Comparison of ENCODE assay signal across 8 mouse cellular contexts in genomic region chr3:35937345-35937744, GRCm38 (mm10). TPM values are rescaled to one million over a fixed set of nuclear protein-coding genes. Genes with fewer than 3 reads are reported as not detected.
DNase-seq lines count a peak whose midpoint lies in the region; ATAC-seq and TF ChIP-seq lines count a peak whose summit lies in the region.

TSS of gene Dcun1d1 (minus strand) at chr3:35937445.

- H3K27ac ChIP-seq in cerebellum, adult 2 months (ENCODE audit: insufficient read depth, low read length): no peak within 1 kb of the TSS

- no peaks in the 10 kb centered on the region; the same call in 1 of the 2 replicates for H3K4me1 ChIP-seq in cerebellum, adult 2 months (ENCODE audit: control insufficient read depth, insufficient read depth, low read length)

- no peak for TF ChIP-seq CTCF in cerebellum, adult 2 months (IDR thresholded peaks at IDR 0.05; ENCODE audit: borderline replicate concordance, insufficient read depth, low read depth, low read length)

- no peak for TF ChIP-seq POLR2A in cerebellum, adult 2 months (IDR thresholded peaks at IDR 0.05; ENCODE audit: borderline replicate concordance, insufficient read depth, low read length)

- WGBS in cerebellum, adult 2 months: 93% methylated on average over 6 of the region's 6 CpGs

- H3K4me3 ChIP-seq in cerebellum, adult 2 months (replicated peaks; ENCODE audit: insufficient read depth, low read depth, low read length): no peak within 1 kb of the TSS

- DNase-seq in cerebellum, adult 2 months: no peak
- no peak for DNase-seq in cerebellum, adult 9-10 months
- no peak for DNase-seq in adrenal gland, postnatal 10 days
- no peak for DNase-seq in gastrocnemius, adult 8-10 months (ENCODE audit: low spot score in 2 of 2)
- no peak for DNase-seq in spleen, postnatal 36 days (ENCODE audit: low spot score in 2 of 2)

- H3K27me3 ChIP-seq in cerebellum, adult 2 months (ENCODE audit: control insufficient read depth, insufficient read depth, low read length): no peaks in the 10 kb centered on the region; the same call in 1 of the 2 replicates

- ATAC-seq in inflammation-experienced regulatory T-cells, adult 6 months: no peak
- ATAC-seq in megakaryocyte progenitor cell, adult 5-6 weeks (replicated peaks; ENCODE audit: poor library complexity): no peak
- no peak for ATAC-seq in frontal cortex, adult (ENCODE audit: low TSS enrichment)

RNA-seq across cellular contexts. Expression of gene Dcun1d1, which starts in this region (rescaled TPM):
- 39.4 and 40.0 TPM in 2 replicates for polyA plus RNA-seq in cerebellum, adult 2 months (2012; rRNA removed)
- 10 to 100 TPM; 55.3 to 65.0 TPM for total RNA-seq in adrenal gland, postnatal 10 days (2021)
- 10 to 100 TPM; 83.7 to 88.8 (median 84.8) TPM for total RNA-seq in gastrocnemius, adult 8-10 months (2022)
- 100 to 1,000 TPM; 111 to 129 (median 126) TPM for polyA plus RNA-seq in inflammation-experienced regulatory T-cells, adult 6 months (2017; shearing (Covaris generic))
- total RNA-seq in megakaryocyte progenitor cell, adult 5-6 weeks (2015): 134 and 137 TPM in 2 replicates
- 145 and 219 TPM in 2 replicates for total RNA-seq in megakaryocyte progenitor cell, adult 5-6 weeks (2017)
